Mouse (Mus musculus) right cerebral cortex, postnatal 36 days (tissue): ENCODE measurements around the gene Scube2.

ENCODE experiments used
- DNase-seq, 2 experiments: peaks; one replicate each; pipeline ENCODE4 v3.0.0; 2022; ENCODE audit warnings: low spot score in 2 of 2, mixed read lengths in 1 of 2

The Scube2 gene

GRCm38 (mm10) chr7:109852017-109852416 lies 13.5 kb downstream of the Scube2 start:
- peak; percentile 22 to 30 for DNase-seq

GRCm38 (mm10) chr7:109850531-109850930 lies 14.9 kb downstream of the Scube2 start:
- DNase-seq = no peak

GRCm38 (mm10) chr7:109849750-109850434 lies 15.6 kb downstream of the Scube2 start:
- no peak for DNase-seq

GRCm38 (mm10) chr7:109848867-109849733 lies 16.4 kb downstream of the Scube2 start:
- DNase-seq = no peak

GRCm38 (mm10) chr7:109844100-109844499 lies 21.4 kb downstream of the Scube2 start:
- no peak for DNase-seq

GRCm38 (mm10) chr7:109841618-109842418 lies 23.7 kb downstream of the Scube2 start:
- DNase-seq = peak in 1 of 2 experiments; percentile 10

GRCm38 (mm10) chr7:109841031-109841430 lies 24.4 kb downstream of the Scube2 start:
- no peak for DNase-seq

GRCm38 (mm10) chr7:109838613-109839012 lies 26.9 kb downstream of the Scube2 start:
- DNase-seq = no peak

- DNase-seq = no peak
These were observed 27.8 kb downstream of the Scube2 start for GRCm38 (mm10) chr7:109837651-109838050.

- DNase-seq = no peak
These were observed 30.6 kb downstream of the Scube2 start for GRCm38 (mm10) chr7:109834894-109835293.

- DNase-seq = no peak
These were observed 34.1 kb downstream of the Scube2 start for GRCm38 (mm10) chr7:109831376-109831775.

GRCm38 (mm10) chr7:109826911-109827310 lies 38.6 kb downstream of the Scube2 start:
- no peak for DNase-seq

GRCm38 (mm10) chr7:109825293-109825692 lies 40.2 kb downstream of the Scube2 start:
- DNase-seq = no peak

- no peak for DNase-seq
These were observed 46.9 kb downstream of the Scube2 start for GRCm38 (mm10) chr7:109818600-109818999.

- no peak for DNase-seq
These were observed 47.5 kb downstream of the Scube2 start for GRCm38 (mm10) chr7:109817954-109818353.

- DNase-seq = no peak
These were observed 51.9 kb downstream of the Scube2 start for GRCm38 (mm10) chr7:109813330-109814140.

GRCm38 (mm10) chr7:109807616-109808485 lies 57.6 kb downstream of the Scube2 start:
- no peak for DNase-seq

- DNase-seq = no peak
These were observed 60.6 kb downstream of the Scube2 start for GRCm38 (mm10) chr7:109804843-109805242.

GRCm38 (mm10) chr7:109804355-109804754 lies 61.1 kb downstream of the Scube2 start:
- DNase-seq = no peak

GRCm38 (mm10) chr7:109803516-109803915 lies 62.0 kb downstream of the Scube2 start:
- no peak for DNase-seq
